1 mouse cellular context compared by ENCODE assay signal in the genomic region with DNA sequence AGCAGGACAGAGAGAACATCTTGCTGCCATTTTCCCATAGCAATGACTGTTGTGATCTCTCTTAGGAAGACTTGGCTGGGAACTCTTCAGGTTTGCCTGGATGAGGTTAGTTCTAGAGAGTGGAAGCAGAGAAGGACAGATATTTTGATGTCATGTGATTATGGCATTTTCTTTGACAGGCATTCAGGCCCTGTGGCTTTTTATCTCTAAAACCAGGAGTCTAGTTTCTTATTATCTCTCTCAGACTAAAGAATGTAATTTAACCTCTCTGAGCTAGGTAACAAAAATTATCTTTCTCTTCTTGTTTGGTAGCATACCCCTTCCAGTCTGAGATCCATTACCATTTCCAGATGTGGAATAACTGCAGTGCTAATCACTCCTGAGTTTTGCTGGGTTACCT.
TF ChIP-seq lines count a peak whose summit lies in the region.

No protein-coding gene starts in this region.

TF ChIP-seq in MEL, 35 proteins besides CTCF, POLR2A, EP300 and RAD21 (continued from another document):
- TF ChIP-seq KAT2A (conservative IDR thresholded peaks at IDR 0.05; ENCODE audit: low read depth, low read length) (no peak), SIN3A (IDR thresholded peaks at IDR 0.05; ENCODE audit: low read length) (peak; percentile 74)
